Mouse (Mus musculus) E14TG2a.4 (cell line): Measurements from ENCODE around the gene Cnot10.

Source experiments
- CTCF ChIP-seq: conservative IDR thresholded peaks from 2 replicates; pipeline ENCODE4 v1.5.1; 2014; ENCODE audit warnings: low read length
- NANOG ChIP-seq: IDR thresholded peaks from 2 replicates; pipeline ENCODE4 v1.6.1; 2014; ENCODE audit warnings: borderline replicate concordance, low read length, mixed read lengths
- POU5F1 ChIP-seq: IDR thresholded peaks from 2 replicates; pipeline ENCODE4 v1.6.1; 2014; ENCODE audit warnings: low read length, borderline replicate concordance

- TF ChIP-seq CTCF (no peak), NANOG (no peak), POU5F1 (no peak)
These were observed 36.0 kb downstream of the Cnot10 start for GRCm38 (mm10) chr9:114603876-114604540.
